Mouse (Mus musculus) C2C12 (cell line): ENCODE measurements around the gene Gm49387.

Experiments
- CEBPB ChIP-seq: IDR thresholded peaks from one replicate; pipeline ENCODE4 v1.6.1; 2011; ENCODE audit warnings: low read depth, mild to moderate bottlenecking, control low read depth, moderate library complexity
- CTCF ChIP-seq: IDR thresholded peaks from one replicate; pipeline ENCODE4 v1.5.1; 2011; ENCODE audit not compliant: control insufficient read depth, insufficient read depth, insufficient read length
- MAX ChIP-seq: IDR thresholded peaks from one replicate; pipeline ENCODE4 v1.6.1; 2011; ENCODE audit warnings: mild to moderate bottlenecking, control low read depth
- MYOD1 ChIP-seq: IDR thresholded peaks from one replicate; pipeline ENCODE4 v1.6.1; 2011; ENCODE audit warnings: low read depth; ENCODE audit not compliant: control insufficient read depth, insufficient read length

DNA sequence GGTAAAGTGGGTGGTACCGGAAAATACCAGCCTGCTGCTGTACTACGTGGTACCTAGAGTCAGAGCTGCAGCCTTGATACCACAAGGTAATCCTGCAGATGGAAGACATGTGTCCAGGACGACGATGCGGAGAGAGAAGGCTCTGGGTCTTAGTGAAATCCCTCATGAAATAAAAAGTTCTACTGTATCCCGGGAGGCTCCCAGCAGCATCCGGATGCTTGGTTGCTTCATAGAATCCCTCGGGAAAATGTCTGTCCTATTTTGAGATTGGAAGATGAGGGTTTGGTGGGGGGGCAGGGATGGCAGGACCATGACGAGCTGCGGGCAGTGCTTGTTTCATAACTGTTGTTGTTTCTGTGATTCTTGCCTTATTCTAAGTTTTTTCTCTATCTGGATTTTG lies 7.3 kb upstream of the Gm49387 start:
- no peak for TF ChIP-seq CTCF
- TF ChIP-seq CEBPB, result no peak
- TF ChIP-seq MYOD1, result no peak
- TF ChIP-seq MAX, result no peak
